Mouse (Mus musculus) thymus, adult 2 months (tissue): Measurements from ENCODE around the gene Rbfox3. TPM values are rescaled to one million over a fixed set of nuclear protein-coding genes. Genes with fewer than 3 reads are reported as not detected.

ENCODE experiments used
- DNase-seq: peaks from one replicate; pipeline ENCODE4 v3.0.0; 2021
- H3K27ac ChIP-seq: fragments of 200-500 bp; 2 replicates; pipeline ENCODE4 v1.5.1; 2012; ENCODE audit warnings: low read length, control low read depth; ENCODE audit not compliant: control insufficient read depth, insufficient read depth
- H3K27me3 ChIP-seq: fragments of 200-500 bp; 2 replicates; pipeline ENCODE4 v1.6.1; 2012; ENCODE audit warnings: mild to moderate bottlenecking, low read length, moderate library complexity, mixed read lengths; ENCODE audit not compliant: control insufficient read depth, insufficient read depth
- H3K36me3 ChIP-seq: fragments of 200-500 bp; 2 replicates; pipeline ENCODE4 v1.6.1; 2012; ENCODE audit warnings: mild to moderate bottlenecking, low read length, moderate library complexity; ENCODE audit not compliant: control insufficient read depth, insufficient read depth
- H3K4me1 ChIP-seq: fragments of 200-500 bp; replicated peaks from 2 replicates; pipeline ENCODE4 v1.6.1; 2012; ENCODE audit warnings: low read length; ENCODE audit not compliant: control insufficient read depth, insufficient read depth
- H3K4me3 ChIP-seq: fragments of 200-500 bp; 2 replicates; pipeline ENCODE4 v1.5.1; 2012; ENCODE audit warnings: mild to moderate bottlenecking, low read length, control low read depth, moderate library complexity; ENCODE audit not compliant: control insufficient read depth, insufficient read depth
- CTCF ChIP-seq: fragments of 200-500 bp; IDR thresholded peaks from 2 replicates; pipeline ENCODE4 v1.5.1; 2012; ENCODE audit warnings: mild to moderate bottlenecking, control low read depth, low read length, moderate library complexity, borderline replicate concordance; ENCODE audit not compliant: control insufficient read depth, poor library complexity, insufficient read depth; ENCODE audit errors: extremely low read depth
- POLR2A ChIP-seq: fragments of 200-500 bp; IDR thresholded peaks from 2 replicates; pipeline ENCODE4 v1.6.1; 2012; ENCODE audit warnings: mild to moderate bottlenecking, low read length, control low read depth, moderate library complexity; ENCODE audit not compliant: control insufficient read depth, poor library complexity, insufficient read depth; ENCODE audit errors: extremely low read depth
- WGBS: fragments of 180-500 bp; shearing (Covaris S2); methylation state at CpG from one replicate; pipeline ENCODE4 v1.1.7; 2018; 5-methylcytosine and 5-hydroxymethylcytosine counted together
- polyA plus RNA-seq: library from polyadenylated mRNA; depleted of rRNA; stranded (reverse); fragments of >200 nt; gene quantifications from 2 replicates; pipeline ENCODE4 v1.2.3, GENCODE M21; 2012

Rbfox3 gene
- polyA plus RNA-seq, 1 experiment = 0.50 TPM

- Histone ChIP-seq H3K27ac (no peak overlapping the region), H3K27me3 (no peaks in the 10 kb centered on the region), H3K36me3 (no peaks in the 10 kb centered on the region), H3K4me1 (0 out of 2 replicates have a peak, but pooled peaks cover 4% of the 10 kb centered on the region), H3K4me3 (no peak overlapping the region)
- DNase-seq = no peak
- 88% methylated on average over 7 of the region's 7 CpGs for WGBS
- TF ChIP-seq POLR2A = no peak
- TF ChIP-seq CTCF = no peak
Observed at GRCm38 (mm10) chr11:118518743-118519142, 392.7 kb downstream of the Rbfox3 start.

DNA sequence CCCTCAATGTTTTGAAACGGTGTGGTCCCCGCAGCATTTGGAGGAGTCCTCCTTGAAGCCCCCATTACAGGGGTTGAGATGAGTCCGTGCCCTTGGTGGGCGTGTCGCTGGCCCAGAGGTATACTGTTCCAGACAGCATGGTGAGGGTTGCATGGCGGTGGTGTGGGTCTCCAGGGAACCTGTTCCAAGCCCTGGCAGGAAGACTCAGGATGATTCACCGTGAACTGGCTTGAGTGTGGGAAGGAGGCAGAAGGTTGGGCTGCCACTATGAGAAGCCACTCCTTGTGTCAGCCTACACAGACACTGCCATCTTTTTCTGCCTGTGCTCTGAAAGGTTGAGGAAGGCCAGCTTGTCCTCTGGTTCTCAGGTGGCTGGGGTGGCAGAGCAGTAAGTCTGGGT, 393.5 kb downstream of the Rbfox3 start:
- Histone ChIP-seq H3K27ac (no peak overlapping the region), H3K27me3 (no peaks in the 10 kb centered on the region), H3K4me1 (0 out of 2 replicates have a peak, but pooled peaks cover 4% of the 10 kb centered on the region), H3K36me3 (no peaks in the 10 kb centered on the region), H3K4me3 (no peak overlapping the region)
- WGBS = 88% methylated on average over 7 of the region's 7 CpGs
- TF ChIP-seq CTCF (no peak), POLR2A (no peak)
- no peak for DNase-seq

DNA sequence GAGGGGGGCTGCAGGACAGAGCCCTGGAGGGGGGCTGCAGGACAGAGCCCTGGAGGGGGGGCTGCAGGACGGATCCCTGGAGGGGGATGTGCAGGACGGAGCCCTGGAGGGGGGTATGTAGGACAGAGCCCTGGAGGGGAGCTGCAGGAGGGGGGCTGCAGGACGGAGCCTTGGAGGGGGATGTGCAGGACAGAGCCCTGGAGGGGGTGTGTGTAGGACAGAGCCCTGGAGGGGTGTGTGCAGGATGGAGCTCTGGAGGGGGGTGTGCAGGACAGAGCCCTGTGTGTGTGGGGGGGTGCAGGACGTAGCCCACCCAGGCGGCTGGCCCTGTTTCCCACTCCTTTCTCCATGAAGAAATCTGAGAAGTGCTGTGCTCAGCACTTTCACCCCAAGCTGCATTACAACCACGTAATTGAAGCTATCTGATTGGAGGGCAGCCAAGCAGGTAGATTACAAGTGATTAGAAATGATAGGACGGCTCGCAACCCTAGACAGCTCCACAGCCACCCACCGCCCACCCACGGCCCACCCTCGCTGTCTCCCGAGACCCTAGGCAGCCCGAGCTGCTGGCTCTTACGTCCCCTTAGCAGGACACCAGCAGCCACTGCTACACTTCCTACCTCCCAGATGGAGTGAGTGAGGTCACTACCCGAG, 399.0 kb downstream of the Rbfox3 start:
- H3K4me3 ChIP-seq = no peak overlapping the region
- DNase-seq = no peak
- WGBS = 73% methylated on average over 15 of the region's 15 CpGs
- TF ChIP-seq POLR2A = no peak
- TF ChIP-seq CTCF = no peak
- H3K27ac ChIP-seq = no peak overlapping the region
- H3K27me3 ChIP-seq = no peaks in the 10 kb centered on the region
- H3K4me1 ChIP-seq = peaks cover 21% of the 10 kb centered on the region
- no peaks in the 10 kb centered on the region for H3K36me3 ChIP-seq

DNA sequence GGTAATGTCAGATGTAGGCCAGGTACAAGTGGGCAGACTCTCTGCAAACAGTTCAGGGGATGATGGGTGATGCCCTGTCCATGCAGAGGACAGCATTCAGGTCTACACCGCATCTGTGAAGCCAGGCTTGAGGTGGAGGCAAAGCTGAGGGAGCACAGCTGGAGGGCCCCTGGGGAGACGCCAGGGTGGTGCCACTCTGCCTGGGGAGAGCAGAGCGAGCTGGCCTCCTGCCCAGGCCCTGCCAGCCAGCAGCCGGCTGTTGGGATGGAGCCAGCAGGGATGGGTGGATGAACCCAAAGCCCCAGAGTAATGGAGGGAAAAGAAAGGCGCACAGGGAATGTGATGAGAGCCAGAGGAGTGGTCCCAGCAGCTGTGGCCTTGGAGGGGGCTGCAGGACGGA, 399.5 kb downstream of the Rbfox3 start:
- 76% methylated on average over 6 of the region's 6 CpGs for WGBS
- no peaks in the 10 kb centered on the region for H3K36me3 ChIP-seq
- no peak overlapping the region for H3K4me3 ChIP-seq
- DNase-seq = no peak
- no peak overlapping the region for H3K27ac ChIP-seq
- H3K27me3 ChIP-seq = no peaks in the 10 kb centered on the region
- peaks cover 17% of the 10 kb centered on the region for H3K4me1 ChIP-seq
- TF ChIP-seq CTCF (no peak), POLR2A (no peak)

- no peak for TF ChIP-seq POLR2A
- no peak for TF ChIP-seq CTCF
- WGBS = 38% methylated on average over 7 of the region's 7 CpGs
- H3K36me3 ChIP-seq = no peaks in the 10 kb centered on the region
- no peak overlapping the region for H3K4me3 ChIP-seq
- DNase-seq = no peak
- no peak overlapping the region for H3K27ac ChIP-seq
- peaks cover 25% of the 10 kb centered on the region for H3K4me1 ChIP-seq
- no peaks in the 10 kb centered on the region for H3K27me3 ChIP-seq
Observed at GRCm38 (mm10) chr11:118508341-118508740, 403.1 kb downstream of the Rbfox3 start.

- Histone ChIP-seq H3K4me3 (no peak overlapping the region), H3K27me3 (no peaks in the 10 kb centered on the region), H3K27ac (no peak overlapping the region), H3K36me3 (no peaks in the 10 kb centered on the region), H3K4me1 (peaks cover 29% of the 10 kb centered on the region)
- WGBS = 35% methylated on average over 5 of the region's 5 CpGs
- TF ChIP-seq POLR2A (no peak), CTCF (peak; percentile 81; the same call in 1 of the 2 replicates)
- DNase-seq = peak; percentile 66
Observed at GRCm38 (mm10) chr11:118507904-118508303, 403.5 kb downstream of the Rbfox3 start.
